Comparison of ENCODE assay signal across 13 mouse cellular contexts in the genomic region with DNA sequence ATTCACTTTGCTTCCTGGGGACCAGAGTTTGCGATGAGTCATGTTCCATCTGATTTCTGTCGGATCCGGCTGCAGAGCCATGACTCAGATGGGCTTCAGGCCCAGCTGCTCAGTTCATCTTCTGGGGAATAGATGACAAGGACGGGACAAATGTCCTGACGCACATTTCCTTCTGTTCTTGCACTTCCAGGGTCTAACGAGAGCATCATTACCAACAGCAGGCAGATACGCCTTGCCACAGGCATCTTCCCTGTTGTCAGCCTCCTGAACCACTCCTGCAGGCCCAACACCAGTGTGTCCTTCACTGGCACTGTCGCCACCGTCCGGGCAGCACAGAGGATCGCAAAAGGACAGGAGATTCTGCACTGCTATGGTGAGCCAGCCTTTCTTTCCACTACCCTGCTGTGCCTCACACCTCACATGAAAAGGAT. TPM values are rescaled to one million over a fixed set of nuclear protein-coding genes. Genes with fewer than 3 reads are reported as not detected.
A peak's percentile ranks its signal among the peaks of the same experiment; 100 is the strongest.
DNase-seq lines count a peak whose midpoint lies in the region; ATAC-seq and TF ChIP-seq lines count a peak whose summit lies in the region.
"Had no signal": no experiment of that assay in that cellular context is flagged by ENCODE, and none has a peak within 500 bp of the region (broad histone marks: within the 10 kb centered on the region; RNA-seq: fewer than 3 reads in every experiment).

No protein-coding gene starts in this region.

- H3K36me3 ChIP-seq in midbrain, embryonic 16.5 days (ENCODE audit: control insufficient read depth, insufficient read depth, low read length), result no peaks in the 10 kb centered on the region; the same call in 1 of the 2 replicates
- H3K36me3 ChIP-seq: neural tube, embryonic 12.5 days had no signal

- H3K27ac ChIP-seq in midbrain, embryonic 16.5 days (ENCODE audit: low read length), result no peak overlapping the region
- H3K27ac ChIP-seq: limb, embryonic 15.5 days; neural tube, embryonic 12.5 days had no signal

- H3K9ac ChIP-seq in midbrain, embryonic 16.5 days (ENCODE audit: low read depth, low read length), result no peak overlapping the region
- H3K9ac ChIP-seq: heart, embryonic 12.5 days; neural tube, embryonic 12.5 days had no signal

- H3K4me2 ChIP-seq in midbrain, embryonic 16.5 days (ENCODE audit: low read length), result no peak overlapping the region
- H3K4me2 ChIP-seq: heart, embryonic 12.5 days; limb, embryonic 15.5 days; neural tube, embryonic 12.5 days had no signal

- TF ChIP-seq POLR2A in lung, adult 2 months (IDR thresholded peaks at IDR 0.05; ENCODE audit: borderline replicate concordance, extremely low read depth, low read depth, low read length), result no peak

- no peak for TF ChIP-seq CTCF in lung, adult 2 months (IDR thresholded peaks at IDR 0.05; ENCODE audit: insufficient read depth, low read length)

- H3K4me3 ChIP-seq in lung, adult 2 months (replicated peaks; ENCODE audit: extremely low read depth, low read depth, low read length), result no peak overlapping the region
- no peak overlapping the region for H3K4me3 ChIP-seq in midbrain, embryonic 16.5 days (ENCODE audit: low read depth, low read length)
- H3K4me3 ChIP-seq: heart, embryonic 12.5 days; limb, embryonic 15.5 days; neural tube, embryonic 12.5 days had no signal

- H3K27me3 ChIP-seq in midbrain, embryonic 16.5 days (ENCODE audit: control insufficient read depth, insufficient read depth, low read depth, low read length), result no peaks in the 10 kb centered on the region
- H3K27me3 ChIP-seq: heart, embryonic 12.5 days; limb, embryonic 15.5 days; neural tube, embryonic 12.5 days had no signal

- no peak for ATAC-seq in cerebellum, adult (ENCODE audit: insufficient number of reproducible peaks, low FRiP score, low TSS enrichment)
- no peak for ATAC-seq in midbrain, embryonic 16.5 days
- ATAC-seq: intestine, postnatal 0 days had no signal

- H3K9me3 ChIP-seq in midbrain, embryonic 16.5 days (replicated peaks; ENCODE audit: control insufficient read depth, low read length, poor library complexity, severe bottlenecking), result no peaks in the 10 kb centered on the region
- H3K9me3 ChIP-seq: limb, embryonic 15.5 days; neural tube, embryonic 12.5 days had no signal

- 82% methylated on average over 11 of the region's 11 CpGs for WGBS in lung, adult 2 months
- 83% methylated on average over 11 of the region's 11 CpGs for WGBS in midbrain, embryonic 16.5 days

- DNase-seq in cerebellum, adult 11 months, result peak; percentile 41
- DNase-seq in right cerebral cortex, postnatal 25 days, result peak; percentile 60
- DNase-seq in right cerebral cortex, postnatal 14 days, result no peak
- peak; percentile 43 to 49 for DNase-seq in cerebellum, postnatal 36 days
- DNase-seq in lung, adult 2 months, result no peak
- DNase-seq in testis, postnatal 10 days (ENCODE audit: low spot score), result no peak

- H3K4me1 ChIP-seq in lung, adult 2 months (ENCODE audit: control insufficient read depth, insufficient read depth, low read length), result 0 out of 2 replicates have a peak, but pooled peaks cover 5% of the 10 kb centered on the region
- peaks cover 8% of the 10 kb centered on the region for H3K4me1 ChIP-seq in midbrain, embryonic 16.5 days (ENCODE audit: control insufficient read depth, insufficient read depth, low read length)
- H3K4me1 ChIP-seq: limb, embryonic 15.5 days; neural tube, embryonic 12.5 days had no signal

RNA-seq across cellular contexts. Expression of a gene that starts 23.1 kb away (rescaled TPM):
- polyA plus RNA-seq in lung, adult 2 months (2012; rRNA removed), result 96.0 and 110 TPM in 2 replicates
- 28.5 and 31.8 TPM in 2 replicates for polyA plus RNA-seq in midbrain, embryonic 16.5 days (2015; fragmentation: Nextera tagmentation; extraction: Ambion mirVana)

RNA-seq across cellular contexts. Expression of a gene that starts 40.0 kb away (rescaled TPM):
- 0.60 and 0.82 TPM in 2 replicates for polyA plus RNA-seq in lung, adult 2 months (2012; rRNA removed)
- not detected in 2 replicates for polyA plus RNA-seq in midbrain, embryonic 16.5 days (2015; fragmentation: Nextera tagmentation; extraction: Ambion mirVana)
- polyA plus RNA-seq: embryonic facial prominence, embryonic 14.5 days had no signal

RNA-seq across cellular contexts. Expression of a gene that starts 51.2 kb away (rescaled TPM):
- 3.6 and 5.2 TPM in 2 replicates for polyA plus RNA-seq in lung, adult 2 months (2012; rRNA removed)
- 17.3 TPM in 2 replicates for polyA plus RNA-seq in midbrain, embryonic 16.5 days (2015; fragmentation: Nextera tagmentation; extraction: Ambion mirVana)

RNA-seq across cellular contexts. Expression of a gene that starts 51.3 kb away (rescaled TPM):
- polyA plus RNA-seq in lung, adult 2 months (2012; rRNA removed), result 15.9 and 17.1 TPM in 2 replicates
- polyA plus RNA-seq in midbrain, embryonic 16.5 days (2015; fragmentation: Nextera tagmentation; extraction: Ambion mirVana), result 50.6 and 50.7 TPM in 2 replicates

RNA-seq across cellular contexts. Expression of a gene that starts 55.1 kb away (rescaled TPM):
- 27.9 and 29.9 TPM in 2 replicates for polyA plus RNA-seq in lung, adult 2 months (2012; rRNA removed)
- 7.4 and 7.6 TPM in 2 replicates for polyA plus RNA-seq in midbrain, embryonic 16.5 days (2015; fragmentation: Nextera tagmentation; extraction: Ambion mirVana)

Comparison
In these comparisons a context has a peak if more than half of its experiments do, and no peak if none do; other contexts are left out.
1. DNase-seq: peak in cerebellum, adult 11 months (single experiment), right cerebral cortex, postnatal 25 days (single experiment) and cerebellum, postnatal 36 days (2 of 2); none in right cerebral cortex, postnatal 14 days (single experiment), lung, adult 2 months (single experiment) and testis, postnatal 10 days (single experiment).